Mouse (Mus musculus) retina, adult 2 months (tissue): ENCODE measurements around the gene Pik3ip1.

Experiments
- DNase-seq: peaks from one replicate; pipeline ENCODE4 v3.0.0-alpha.2; 2012; ENCODE audit warnings: low read depth, low spot score

Pik3ip1 gene

DNA sequence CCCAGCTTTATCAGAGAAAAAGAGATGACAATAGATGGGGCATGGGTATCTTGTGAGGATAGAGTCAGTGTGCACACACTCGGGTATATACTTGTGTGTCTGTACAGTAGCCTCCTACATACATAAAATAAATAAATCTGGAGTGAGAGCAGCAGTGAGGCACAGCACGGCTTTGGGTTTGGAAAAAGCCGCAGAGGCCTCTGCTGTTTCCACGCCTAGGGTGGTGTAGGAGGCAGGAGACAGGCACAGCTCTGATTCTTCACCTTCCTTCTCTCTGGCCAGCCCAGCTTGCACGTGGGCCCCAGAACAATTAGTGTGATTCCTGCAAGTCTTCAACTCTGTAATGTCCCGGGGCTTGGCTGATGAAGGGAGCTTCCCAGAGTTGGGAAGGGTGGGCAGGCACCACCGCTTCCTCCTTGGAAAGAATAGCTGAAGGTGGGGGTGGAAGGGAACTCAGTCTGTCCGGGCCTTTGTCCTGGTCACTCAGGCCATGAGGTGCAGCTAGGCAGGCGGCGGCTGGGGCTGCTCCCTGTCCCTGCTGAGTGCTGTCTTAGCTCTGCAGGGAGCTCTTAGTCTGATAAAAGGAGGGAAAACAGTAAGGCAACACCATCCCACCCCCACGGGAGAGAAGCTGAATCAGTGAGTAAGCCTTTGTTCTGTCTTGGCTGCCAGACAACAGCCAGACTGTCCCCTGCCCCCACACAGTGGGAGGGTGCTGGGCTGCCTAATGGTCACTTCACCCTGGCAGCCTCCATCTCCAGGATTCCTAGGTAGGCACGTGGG lies 7.2 kb downstream of the Pik3ip1 start:
- DNase-seq: no peak

GRCm38 (mm10) chr11:3337961-3338360 lies 7.8 kb downstream of the Pik3ip1 start:
- DNase-seq: no peak

DNA sequence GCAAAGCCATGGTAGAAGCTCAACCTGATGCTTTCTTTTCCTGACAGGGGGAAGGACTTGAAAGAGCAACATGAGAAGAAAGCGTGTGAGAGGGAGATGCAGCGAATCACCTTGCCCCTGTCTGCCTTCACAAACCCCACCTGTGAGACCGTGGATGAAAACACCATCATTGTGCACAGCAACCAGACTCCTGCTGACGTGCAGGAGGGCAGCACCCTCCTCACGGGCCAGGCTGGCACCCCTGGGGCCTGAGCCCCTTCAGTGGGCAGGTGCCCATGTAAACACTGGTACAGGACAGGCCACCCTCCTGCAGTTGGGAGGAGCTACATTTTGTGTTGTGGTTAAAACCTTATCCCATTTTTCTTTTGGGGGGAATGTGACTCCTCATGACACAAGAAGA lies 11.3 kb downstream of the Pik3ip1 start:
- DNase-seq: no peak

- DNase-seq: no peak
Observed at GRCm38 (mm10) chr11:3344916-3345315, 14.7 kb downstream of the Pik3ip1 start.

DNA sequence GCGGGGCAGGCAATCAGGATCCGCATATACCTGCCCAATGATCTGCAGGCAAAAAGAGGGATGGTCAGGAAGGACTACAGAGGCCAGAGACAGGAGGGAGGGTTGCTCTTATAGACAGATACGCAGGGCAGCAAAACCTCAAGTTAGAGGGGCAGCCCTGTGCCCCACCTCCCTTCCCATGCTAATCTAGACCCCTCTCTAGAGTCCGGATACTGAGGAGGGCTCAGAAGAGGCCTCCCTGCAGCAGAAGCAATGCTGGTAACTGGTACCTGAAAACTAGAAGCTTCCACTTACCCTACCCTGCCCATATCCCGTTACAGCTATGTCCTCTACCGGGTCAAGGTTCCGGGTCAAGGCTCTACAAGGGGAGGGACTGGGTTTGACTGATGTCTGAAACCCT lies 16.1 kb downstream of the Pik3ip1 start:
- no peak for DNase-seq

- peak; percentile 76 for DNase-seq
Observed at GRCm38 (mm10) chr11:3347091-3347834, 17.1 kb downstream of the Pik3ip1 start.

- no peak for DNase-seq
Observed at GRCm38 (mm10) chr11:3347835-3348195, 17.6 kb downstream of the Pik3ip1 start.

DNA sequence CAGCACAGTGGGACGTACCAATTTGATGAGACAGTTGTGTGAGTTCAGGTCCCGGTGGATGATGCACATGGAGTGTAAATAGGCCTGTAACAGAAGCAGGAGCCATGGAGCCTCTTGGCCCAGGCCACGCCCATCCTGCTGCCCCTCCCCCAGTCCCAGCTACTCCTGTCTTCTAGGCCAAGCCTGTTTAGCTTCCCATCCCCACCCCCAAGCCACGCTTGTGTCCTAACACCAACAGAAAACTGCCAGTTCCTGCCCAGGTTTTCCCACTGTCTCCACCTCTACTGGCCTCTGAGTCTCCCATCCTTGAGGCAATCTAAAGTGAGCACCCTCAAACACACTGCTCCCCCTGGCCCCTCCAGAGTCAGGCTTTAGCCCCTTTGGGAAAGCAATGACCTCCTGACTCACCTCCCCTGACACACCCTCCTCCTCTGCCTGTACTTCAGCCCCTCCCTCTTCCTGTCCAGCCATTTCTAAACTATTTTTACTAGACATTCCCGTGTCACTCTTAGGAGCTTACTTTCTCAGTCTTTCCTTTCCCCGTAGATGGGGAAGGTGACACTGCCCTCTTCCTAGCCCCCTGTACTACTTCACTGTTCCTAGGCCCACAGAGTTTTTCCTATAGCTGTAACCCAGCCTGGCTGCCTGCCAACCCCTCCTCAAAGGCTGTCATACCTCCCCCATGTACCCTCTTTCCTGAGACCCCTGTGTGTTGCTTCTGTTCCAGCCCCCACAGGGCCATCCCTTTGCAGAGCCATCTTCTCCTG lies 18.6 kb downstream of the Pik3ip1 start:
- no peak for DNase-seq

DNA sequence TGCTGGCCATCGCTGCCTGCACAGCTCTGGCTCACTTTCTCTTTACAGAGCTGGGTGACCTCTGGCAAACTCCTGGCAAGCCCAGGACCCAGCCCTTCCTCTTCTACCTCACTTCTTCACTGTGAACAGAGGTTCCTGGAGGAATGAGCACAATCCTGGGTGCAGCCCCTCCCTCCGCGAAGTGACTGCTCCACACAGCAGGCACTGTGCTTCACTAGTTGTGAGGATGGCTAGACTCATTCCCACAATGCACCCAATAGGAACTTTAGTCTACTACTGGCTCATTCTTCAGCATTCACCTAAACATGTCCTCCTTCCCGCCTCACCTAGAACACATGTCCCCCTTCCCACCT lies 19.1 kb downstream of the Pik3ip1 start:
- DNase-seq: no peak

DNA sequence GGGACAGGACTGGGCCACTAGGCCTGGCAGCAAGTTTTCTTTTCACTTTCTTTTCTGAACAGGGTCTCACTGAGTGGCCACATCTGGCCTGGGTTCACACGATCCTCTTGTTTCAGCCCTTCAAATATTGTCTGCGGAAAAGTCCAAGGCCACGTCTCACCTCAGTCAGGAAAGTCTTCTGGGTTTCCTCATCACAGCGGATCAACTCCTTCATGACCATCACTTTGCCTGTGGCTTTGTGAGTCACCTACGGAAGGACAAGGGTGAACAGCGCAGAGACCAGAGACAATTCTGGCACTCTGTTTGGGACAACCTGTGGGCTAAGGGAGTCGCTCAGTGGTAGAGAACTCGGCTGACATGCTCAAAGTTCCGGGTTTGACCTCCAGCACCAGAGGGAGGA lies 21.9 kb downstream of the Pik3ip1 start:
- no peak for DNase-seq

- DNase-seq: no peak
Observed at GRCm38 (mm10) chr11:3352990-3353585, 22.9 kb downstream of the Pik3ip1 start.

DNA sequence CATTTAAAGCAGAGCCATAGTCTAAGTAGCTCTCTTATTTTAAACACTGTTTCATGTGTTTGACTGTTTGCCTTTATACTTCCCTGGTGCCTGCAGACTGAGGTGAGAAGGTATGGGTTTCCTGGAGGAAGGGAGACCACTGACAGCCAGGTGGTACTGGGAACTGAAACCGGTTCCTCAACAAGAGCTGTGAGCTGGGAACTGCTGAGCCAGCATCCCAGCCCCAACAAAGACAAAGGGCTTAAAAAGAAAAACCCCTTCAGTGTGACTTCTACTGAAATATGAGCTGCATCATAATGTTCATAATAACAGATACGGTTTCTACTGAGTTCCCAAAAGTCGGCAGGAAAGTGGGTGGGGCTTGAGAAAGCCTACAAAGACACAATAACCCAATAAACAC lies 32.7 kb downstream of the Pik3ip1 start:
- DNase-seq: no peak

GRCm38 (mm10) chr11:3366411-3366810 lies 36.2 kb downstream of the Pik3ip1 start:
- DNase-seq: no peak

- DNase-seq: no peak
Observed at GRCm38 (mm10) chr11:3368983-3369382, 38.8 kb downstream of the Pik3ip1 start.

DNA sequence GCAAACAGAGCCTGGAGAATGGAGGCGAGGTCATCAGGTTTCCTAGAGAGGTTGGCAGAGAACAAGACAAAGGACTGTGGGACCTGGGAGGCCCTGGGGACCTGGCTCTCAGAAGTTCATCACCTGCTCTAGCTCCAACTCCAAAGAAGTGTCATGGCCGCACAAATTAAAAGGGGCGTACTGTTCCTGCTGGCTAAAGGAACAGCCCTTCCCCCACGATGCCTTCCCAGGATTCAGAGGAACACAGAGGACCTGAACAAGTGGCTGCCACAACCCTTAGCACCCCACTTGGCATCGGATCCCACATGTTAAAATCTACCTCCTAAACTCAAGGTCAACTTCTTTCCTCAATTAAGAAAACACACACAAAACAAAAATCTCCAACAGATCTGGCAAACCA lies 39.2 kb downstream of the Pik3ip1 start:
- no peak for DNase-seq

- no peak for DNase-seq
Observed at GRCm38 (mm10) chr11:3370162-3370561, 40.0 kb downstream of the Pik3ip1 start.

GRCm38 (mm10) chr11:3370928-3371598 lies 40.9 kb downstream of the Pik3ip1 start:
- no peak for DNase-seq

GRCm38 (mm10) chr11:3371599-3372295 lies 41.5 kb downstream of the Pik3ip1 start:
- DNase-seq: no peak

DNA sequence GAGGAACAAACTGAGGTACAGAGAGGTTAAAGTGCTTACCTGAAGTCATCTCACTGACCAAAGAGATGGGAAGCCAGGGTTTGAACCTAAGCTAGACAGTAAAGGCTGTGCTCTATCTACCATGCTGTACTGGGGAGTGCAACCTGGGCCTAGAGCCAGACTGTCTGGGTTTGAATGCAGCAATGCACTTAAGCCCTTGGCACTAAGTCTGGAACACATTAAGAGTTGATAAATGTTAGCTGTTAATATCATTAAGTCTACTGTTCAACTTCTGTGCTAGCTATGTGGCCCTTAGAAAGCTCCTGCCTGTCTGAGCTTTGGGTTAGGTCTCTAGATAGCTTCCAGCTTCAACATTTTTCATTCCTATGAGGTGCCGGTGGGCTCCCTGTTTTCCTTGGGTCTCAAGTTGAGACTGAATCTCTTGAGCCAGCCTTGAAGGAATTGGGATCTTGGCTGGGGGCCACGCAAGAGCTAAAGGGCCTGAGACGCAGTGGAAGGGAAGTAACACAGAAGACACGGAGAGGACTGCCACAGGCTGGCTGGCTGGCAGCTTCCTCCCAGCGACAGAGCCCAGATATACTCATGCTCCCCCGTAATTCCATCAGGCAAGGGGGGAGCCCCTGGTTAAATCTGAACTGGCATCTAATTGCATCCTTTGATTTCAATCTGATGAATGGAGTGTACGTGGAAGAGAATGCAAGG lies 43.5 kb downstream of the Pik3ip1 start:
- DNase-seq: no peak

GRCm38 (mm10) chr11:3374293-3374645 lies 44.1 kb downstream of the Pik3ip1 start:
- DNase-seq: no peak
